Mouse (Mus musculus): ENCODE results near the gene Dnajb5. TPM values are rescaled to one million over a fixed set of nuclear protein-coding genes. Genes with fewer than 3 reads are reported as not detected.

Gene Dnajb5
- polyA plus RNA-seq, 1 experiment, result not detected

DNA sequence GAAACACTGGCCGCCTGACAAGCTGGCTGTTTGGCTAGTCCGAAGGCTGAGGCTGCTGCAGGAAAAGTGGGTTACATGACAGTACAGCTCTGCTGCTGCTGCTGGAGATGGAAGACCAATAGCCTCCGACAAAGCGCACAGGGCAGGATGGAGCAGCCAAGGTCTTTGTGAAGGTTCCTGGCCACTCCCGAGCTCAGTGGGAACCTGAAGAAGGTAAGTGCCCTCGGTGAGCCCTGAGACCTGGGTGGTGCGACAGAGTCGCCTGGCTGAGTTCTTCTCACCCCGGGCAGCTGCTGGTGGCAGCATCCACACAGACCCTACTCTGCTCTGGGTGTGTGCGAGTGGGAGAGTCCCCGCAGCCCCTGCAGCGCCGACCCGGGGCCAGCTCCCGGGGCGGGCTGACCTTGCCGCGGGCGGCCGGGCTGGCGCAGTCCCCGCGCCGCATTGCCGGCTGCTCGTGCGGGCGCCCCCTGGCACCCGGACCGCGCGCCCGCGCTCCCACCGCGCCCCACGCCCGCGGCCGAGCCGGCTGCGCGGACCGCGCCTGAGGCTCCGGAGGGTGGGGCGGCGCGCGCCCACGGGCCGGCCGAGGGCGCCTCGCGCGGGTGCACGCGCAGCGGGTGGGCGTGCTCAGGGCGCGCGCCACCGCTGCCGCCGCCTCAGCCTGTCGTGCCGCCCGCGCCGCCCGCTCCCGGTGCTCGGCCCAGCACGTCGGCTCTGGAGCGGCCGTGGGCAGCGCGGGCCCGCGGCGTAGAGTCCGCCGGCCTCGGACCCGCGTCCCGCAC lies 32.8 kb upstream of the Dnajb5 start, which contains the start of gene Phf24:
TSS of gene Phf24 (plus strand) at position 44 of the 785 bp plus-strand sequence.
- H3K4me1 ChIP-seq (ENCODE audit: control insufficient read depth), result peaks cover 2% of the 10 kb centered on the region; the same call in 1 of the 2 replicates
- peaks cover 55% of the 10 kb centered on the region for H3K27me3 ChIP-seq (ENCODE audit: control insufficient read depth)
- no peak within 1 kb of the TSS for H3K4me3 ChIP-seq (replicated peaks)
- no peak for TF ChIP-seq TAL1 (IDR thresholded peaks at IDR 0.05; ENCODE audit: low read length)
- TF ChIP-seq GATA1 (IDR thresholded peaks at IDR 0.05; ENCODE audit: low read length), result no peak
- no peaks in the 10 kb centered on the region for H3K9me3 ChIP-seq (ENCODE audit: control insufficient read depth, low read length)
- no peaks in the 10 kb centered on the region for H3K36me3 ChIP-seq (ENCODE audit: control insufficient read depth)

DNA sequence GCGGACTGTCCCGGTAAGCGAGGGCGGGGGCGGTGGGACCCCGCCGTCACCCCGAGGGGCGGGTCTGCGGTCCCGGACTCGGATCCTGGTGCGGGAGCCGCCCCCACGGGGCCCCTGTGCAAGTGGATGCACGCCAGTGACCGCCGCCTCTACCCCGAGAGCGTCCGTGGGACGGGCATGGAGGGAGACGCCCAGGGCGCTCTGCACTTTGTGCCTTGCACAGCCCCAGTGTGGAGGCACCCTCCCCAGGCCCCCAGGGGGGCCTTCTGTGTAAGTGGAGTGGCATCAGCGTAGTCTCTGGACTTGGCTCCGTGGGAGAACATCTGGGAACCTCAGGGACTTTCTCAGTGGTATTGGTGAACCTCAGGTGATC lies 32.2 kb upstream of the Dnajb5 start:
- peaks cover 55% of the 10 kb centered on the region for H3K27me3 ChIP-seq (ENCODE audit: control insufficient read depth)
- no peaks in the 10 kb centered on the region for H3K9me3 ChIP-seq (ENCODE audit: control insufficient read depth, low read length)
- no peaks in the 10 kb centered on the region for H3K36me3 ChIP-seq (ENCODE audit: control insufficient read depth)
- peaks cover 2% of the 10 kb centered on the region; the same call in 1 of the 2 replicates for H3K4me1 ChIP-seq (ENCODE audit: control insufficient read depth)
- TF ChIP-seq TAL1 (IDR thresholded peaks at IDR 0.05; ENCODE audit: low read length) (no peak), GATA1 (IDR thresholded peaks at IDR 0.05; ENCODE audit: low read length) (no peak)
- no peak overlapping the region for H3K4me3 ChIP-seq (replicated peaks)

DNA sequence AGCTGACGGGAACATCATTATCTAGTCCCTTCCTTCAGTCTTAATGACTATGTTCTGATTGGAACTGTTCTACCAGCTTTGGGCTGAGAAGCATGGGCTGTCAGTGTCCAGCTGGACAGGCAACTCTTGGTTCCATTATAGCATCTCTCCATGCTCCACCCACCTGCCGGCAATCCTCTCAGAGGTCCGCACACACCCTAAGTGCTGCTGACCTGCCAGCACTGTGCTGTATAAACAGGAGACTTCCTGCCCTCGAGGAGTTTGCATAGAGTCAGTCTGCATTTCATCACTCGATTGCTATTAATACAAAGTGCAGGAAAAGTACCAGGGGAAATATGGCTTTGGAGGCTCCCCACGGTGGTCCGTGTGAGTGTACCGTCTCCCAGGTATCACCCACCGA lies 28.9 kb upstream of the Dnajb5 start:
- Histone ChIP-seq H3K4me3 (replicated peaks) (no peak overlapping the region), H3K27me3 (ENCODE audit: control insufficient read depth) (peaks cover 42% of the 10 kb centered on the region), H3K9me3 (ENCODE audit: control insufficient read depth, low read length) (no peaks in the 10 kb centered on the region), H3K4me1 (ENCODE audit: control insufficient read depth) (peaks cover 2% of the 10 kb centered on the region; the same call in 1 of the 2 replicates), H3K36me3 (ENCODE audit: control insufficient read depth) (no peaks in the 10 kb centered on the region)
- TF ChIP-seq GATA1 (IDR thresholded peaks at IDR 0.05; ENCODE audit: low read length) (no peak), TAL1 (IDR thresholded peaks at IDR 0.05; ENCODE audit: low read length) (no peak)

DNA sequence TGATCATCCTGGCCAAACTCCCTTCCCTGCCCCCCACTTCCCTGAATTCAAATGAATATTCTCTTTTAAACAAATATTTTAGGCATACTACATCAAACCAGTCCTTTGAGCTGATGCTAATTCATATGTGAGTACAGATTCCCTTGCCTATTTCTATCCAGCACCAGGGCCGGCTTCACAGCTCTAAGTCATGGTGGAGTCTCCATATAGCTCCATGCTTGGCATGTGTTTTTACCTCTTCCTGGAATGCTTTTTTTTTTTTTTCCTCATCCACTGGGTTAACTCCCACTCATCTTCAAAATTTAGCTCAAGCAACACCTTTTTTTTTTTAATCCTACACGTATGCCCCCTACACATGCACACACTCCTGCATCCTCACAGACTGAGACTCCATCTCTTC lies 28.1 kb upstream of the Dnajb5 start:
- TF ChIP-seq TAL1 (IDR thresholded peaks at IDR 0.05; ENCODE audit: low read length) (no peak), GATA1 (IDR thresholded peaks at IDR 0.05; ENCODE audit: low read length) (no peak)
- Histone ChIP-seq H3K36me3 (ENCODE audit: control insufficient read depth) (no peaks in the 10 kb centered on the region), H3K9me3 (ENCODE audit: control insufficient read depth, low read length) (no peaks in the 10 kb centered on the region), H3K4me3 (replicated peaks) (no peak overlapping the region), H3K4me1 (ENCODE audit: control insufficient read depth) (peaks cover 2% of the 10 kb centered on the region; the same call in 1 of the 2 replicates), H3K27me3 (ENCODE audit: control insufficient read depth) (peaks cover 33% of the 10 kb centered on the region)

DNA sequence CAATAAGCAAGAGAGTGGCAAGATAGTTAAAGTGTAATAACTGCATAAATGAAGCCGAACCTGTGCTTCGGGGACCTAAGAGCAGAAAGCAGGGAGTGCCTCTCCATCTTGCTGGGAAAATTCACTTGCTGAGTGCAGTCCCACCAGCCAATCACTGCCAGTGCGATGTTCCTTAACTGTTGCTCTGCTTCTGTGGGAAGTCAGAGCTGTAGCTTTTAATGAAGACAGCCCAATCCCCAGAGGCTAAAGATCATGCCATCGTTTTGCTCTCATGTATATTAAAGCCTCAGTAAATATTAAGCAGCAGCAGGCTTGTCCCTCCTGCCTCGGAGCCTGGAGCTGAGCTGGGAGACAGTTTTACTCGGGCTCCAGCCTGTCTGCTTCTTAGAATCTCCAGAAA lies 27.6 kb upstream of the Dnajb5 start:
- no peak overlapping the region for H3K4me3 ChIP-seq (replicated peaks)
- TF ChIP-seq TAL1 (IDR thresholded peaks at IDR 0.05; ENCODE audit: low read length) (no peak), GATA1 (IDR thresholded peaks at IDR 0.05; ENCODE audit: low read length) (no peak)
- H3K27me3 ChIP-seq (ENCODE audit: control insufficient read depth), result peaks cover 28% of the 10 kb centered on the region
- peaks cover 2% of the 10 kb centered on the region; the same call in 1 of the 2 replicates for H3K4me1 ChIP-seq (ENCODE audit: control insufficient read depth)
- H3K9me3 ChIP-seq (ENCODE audit: control insufficient read depth, low read length), result no peaks in the 10 kb centered on the region
- H3K36me3 ChIP-seq (ENCODE audit: control insufficient read depth), result no peaks in the 10 kb centered on the region

DNA sequence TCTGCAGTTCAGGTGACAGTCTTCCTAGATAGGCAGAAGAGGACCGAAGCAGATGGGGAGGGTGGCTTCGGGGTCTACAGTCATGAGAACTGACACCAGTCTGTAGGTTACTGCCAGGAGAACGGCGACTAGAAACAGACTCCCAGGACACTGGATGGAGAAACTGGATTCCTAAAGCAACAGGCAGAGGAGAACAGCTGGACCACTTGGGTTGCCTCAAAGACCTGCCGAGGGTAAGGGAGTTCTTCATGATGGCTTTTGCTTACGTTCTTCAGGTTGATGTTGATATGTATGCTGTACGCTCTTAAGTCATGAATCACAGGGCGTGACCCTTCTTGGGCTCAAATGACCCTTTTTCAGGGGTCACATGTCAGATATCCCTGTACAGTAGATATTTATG lies 27.2 kb upstream of the Dnajb5 start:
- no peaks in the 10 kb centered on the region for H3K9me3 ChIP-seq (ENCODE audit: control insufficient read depth, low read length)
- H3K4me1 ChIP-seq (ENCODE audit: control insufficient read depth), result no peaks in the 10 kb centered on the region
- H3K27me3 ChIP-seq (ENCODE audit: control insufficient read depth), result peaks cover 24% of the 10 kb centered on the region
- H3K4me3 ChIP-seq (replicated peaks), result no peak overlapping the region
- no peak for TF ChIP-seq GATA1 (IDR thresholded peaks at IDR 0.05; ENCODE audit: low read length)
- TF ChIP-seq TAL1 (IDR thresholded peaks at IDR 0.05; ENCODE audit: low read length), result no peak
- H3K36me3 ChIP-seq (ENCODE audit: control insufficient read depth), result no peaks in the 10 kb centered on the region

DNA sequence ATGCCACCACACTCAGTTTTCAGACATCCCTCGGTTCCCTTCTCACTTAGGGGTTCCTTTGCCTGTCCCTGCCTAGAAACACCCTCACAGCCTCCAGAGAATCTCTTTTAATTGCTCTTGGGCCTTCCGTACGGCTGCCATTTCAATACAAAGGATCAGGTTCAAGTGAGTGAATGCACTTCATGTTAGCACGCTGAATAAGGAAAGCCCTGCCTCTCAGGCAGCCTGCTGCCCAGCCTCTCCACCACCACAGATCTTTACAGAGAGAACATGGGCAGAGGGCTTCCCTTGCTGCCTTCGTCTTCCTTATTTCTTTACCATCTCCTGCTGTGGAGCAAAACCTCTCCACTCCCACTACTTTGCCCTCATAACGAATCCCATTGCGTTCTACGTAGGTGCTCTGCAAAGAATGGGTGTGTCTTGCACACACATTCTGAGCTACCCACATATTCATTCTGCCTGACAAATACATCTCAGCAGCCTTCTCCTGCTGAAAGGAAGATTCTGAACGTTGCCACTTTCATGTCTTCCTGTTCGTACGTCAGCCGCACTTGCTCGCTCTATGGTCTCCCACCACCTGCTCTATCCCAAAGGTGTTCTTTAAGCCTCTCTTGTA lies 25.4 kb upstream of the Dnajb5 start:
- H3K27me3 ChIP-seq (ENCODE audit: control insufficient read depth), result peaks cover 7% of the 10 kb centered on the region
- no peaks in the 10 kb centered on the region for H3K9me3 ChIP-seq (ENCODE audit: control insufficient read depth, low read length)
- no peak overlapping the region for H3K4me3 ChIP-seq (replicated peaks)
- H3K36me3 ChIP-seq (ENCODE audit: control insufficient read depth), result no peaks in the 10 kb centered on the region
- TF ChIP-seq TAL1 (IDR thresholded peaks at IDR 0.05; ENCODE audit: low read length), result no peak
- no peak for TF ChIP-seq GATA1 (IDR thresholded peaks at IDR 0.05; ENCODE audit: low read length)
- H3K4me1 ChIP-seq (ENCODE audit: control insufficient read depth), result no peaks in the 10 kb centered on the region

DNA sequence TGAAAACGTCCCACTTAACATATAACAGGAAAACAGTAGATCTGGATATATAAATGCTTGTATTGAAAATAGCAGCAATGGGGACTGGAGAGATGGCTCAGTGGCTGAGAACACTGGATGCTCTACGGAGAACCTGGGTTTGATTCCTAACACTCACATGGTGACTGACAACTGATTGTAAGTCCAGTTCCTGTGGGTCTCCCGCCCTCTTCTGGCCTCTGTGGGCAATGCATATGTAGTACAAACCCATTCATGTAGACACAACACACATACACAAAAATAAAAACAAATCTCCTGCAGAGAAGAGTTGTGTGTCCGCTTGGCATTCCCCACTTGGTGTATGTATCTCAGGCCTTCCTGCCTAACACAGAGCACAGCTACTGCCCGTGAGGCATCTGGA lies 21.4 kb upstream of the Dnajb5 start:
- peaks cover 10% of the 10 kb centered on the region for H3K27me3 ChIP-seq (ENCODE audit: control insufficient read depth)

DNA sequence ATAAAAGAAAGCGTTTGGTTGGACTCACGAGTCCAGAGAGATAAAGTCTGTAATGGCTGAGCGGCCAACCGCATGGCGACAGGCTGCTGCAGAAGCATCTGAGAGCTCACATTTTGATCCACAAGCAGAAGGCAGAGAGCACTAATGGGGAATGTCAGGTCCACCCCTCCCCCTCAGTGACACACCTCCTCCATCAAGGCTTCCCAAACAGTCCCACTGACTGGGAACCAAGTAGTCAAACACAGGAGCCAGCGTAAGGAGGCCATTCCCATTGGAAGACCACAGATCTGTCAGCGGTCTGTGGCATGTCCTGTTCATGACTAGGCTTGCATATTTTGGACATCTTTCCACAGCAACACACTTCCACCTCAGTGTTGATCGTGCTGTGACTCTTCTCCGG lies 20.7 kb upstream of the Dnajb5 start:
- no peak overlapping the region for H3K4me3 ChIP-seq (replicated peaks)
- TF ChIP-seq GATA1 (IDR thresholded peaks at IDR 0.05; ENCODE audit: low read length) (no peak), TAL1 (IDR thresholded peaks at IDR 0.05; ENCODE audit: low read length) (no peak)
- peaks cover 6% of the 10 kb centered on the region for H3K4me1 ChIP-seq (ENCODE audit: control insufficient read depth)
- peaks cover 16% of the 10 kb centered on the region for H3K27me3 ChIP-seq (ENCODE audit: control insufficient read depth)
- no peaks in the 10 kb centered on the region for H3K9me3 ChIP-seq (ENCODE audit: control insufficient read depth, low read length)
- no peaks in the 10 kb centered on the region for H3K36me3 ChIP-seq (ENCODE audit: control insufficient read depth)

More for the DNA sequence above, 21.4 kb upstream of the Dnajb5 start:
- Histone ChIP-seq H3K4me1 (ENCODE audit: control insufficient read depth) (no peaks in the 10 kb centered on the region), H3K9me3 (ENCODE audit: control insufficient read depth, low read length) (no peaks in the 10 kb centered on the region), H3K4me3 (replicated peaks) (no peak overlapping the region), H3K36me3 (ENCODE audit: control insufficient read depth) (no peaks in the 10 kb centered on the region)
- TF ChIP-seq TAL1 (IDR thresholded peaks at IDR 0.05; ENCODE audit: low read length), result no peak
- no peak for TF ChIP-seq GATA1 (IDR thresholded peaks at IDR 0.05; ENCODE audit: low read length)

Data from erythroblast, embryonic 14.5 days (primary cell).